Mouse (Mus musculus): ENCODE data around the gene Cd209c.

GRCm38 (mm10) chr8:3994219-3994618, 39.7 kb upstream of the Cd209c start:
- TF ChIP-seq POLR2A (IDR thresholded peaks at IDR 0.05; ENCODE audit: borderline replicate concordance, insufficient read depth, low read length) (no peak), CTCF (IDR thresholded peaks at IDR 0.05; ENCODE audit: borderline replicate concordance, insufficient read depth, low read depth, low read length) (no peak)
